Mouse (Mus musculus) macrophage (primary cell): ENCODE measurements around the gene Rnd1. TPM values are rescaled to one million over a fixed set of nuclear protein-coding genes. Genes with fewer than 3 reads are reported as not detected.

Experiments
- H3K27ac ChIP-seq: fragments of 350-480 bp; formaldehyde crosslinking; 2 replicates; pipeline ENCODE4 v1.9.0; 2021
- H3K36me3 ChIP-seq: fragments of 350-480 bp; formaldehyde crosslinking; 2 replicates; pipeline ENCODE4 v1.9.0; 2021; ENCODE audit errors: inconsistent target
- H3K4me3 ChIP-seq: fragments of 350-480 bp; formaldehyde crosslinking; 2 replicates; pipeline ENCODE4 v1.9.0; 2021; ENCODE audit errors: inconsistent target
- H3K79me2 ChIP-seq: fragments of 350-480 bp; formaldehyde crosslinking; 2 replicates; pipeline ENCODE4 v1.9.0; 2021; ENCODE audit errors: inconsistent target
- WGBS: methylation state at CpG from one replicate; pipeline ENCODE4 v1.1.7; 2026; ENCODE audit warnings: inconsistent platforms; ENCODE audit not compliant: missing documents; 5-methylcytosine and 5-hydroxymethylcytosine counted together
- polyA plus RNA-seq: library from polyadenylated mRNA; stranded (reverse); fragments of 250-400 nt; gene quantifications from 3 replicates; pipeline ENCODE4 v1.2.4, GENCODE M21; 2018; ENCODE audit warnings: inconsistent platforms

The Rnd1 gene
- polyA plus RNA-seq, 1 experiment from 2014 or later = 0.27 TPM

DNA sequence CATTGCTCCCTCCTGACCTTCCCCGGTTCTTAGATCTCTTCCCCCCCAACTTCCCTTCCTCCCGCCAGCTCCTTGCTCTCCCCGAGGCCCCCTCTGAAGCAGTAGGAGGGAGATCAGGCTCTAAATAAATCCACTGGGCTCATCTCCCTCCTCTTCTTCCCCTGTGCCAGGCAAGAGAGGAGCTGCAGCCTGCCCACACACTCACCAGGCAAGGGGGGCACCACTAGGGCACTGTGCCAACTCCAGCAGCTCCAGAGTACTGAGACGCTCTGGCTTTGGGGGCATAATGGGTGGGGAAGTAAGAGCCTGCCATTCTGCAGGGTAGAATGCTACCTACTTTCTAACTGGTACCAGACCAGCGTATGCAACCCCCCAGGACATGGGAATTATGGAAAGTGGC is 40.7 kb downstream of the Rnd1 start:
- Histone ChIP-seq H3K79me2 (no peaks in the 10 kb centered on the region), H3K36me3 (no peaks in the 10 kb centered on the region), H3K27ac (no peak overlapping the region), H3K4me3 (no peak overlapping the region)
- WGBS = 47% methylated on average over 5 of the region's 5 CpGs

GRCm38 (mm10) chr15:98635291-98635841 is 41.9 kb downstream of the Rnd1 start:
- Histone ChIP-seq H3K4me3 (no peak overlapping the region), H3K36me3 (no peaks in the 10 kb centered on the region), H3K79me2 (no peaks in the 10 kb centered on the region), H3K27ac (no peak overlapping the region)
- WGBS = 15% methylated on average over 19 of the region's 21 CpGs

- WGBS = 2% methylated on average over 38 of the region's 65 CpGs
- Histone ChIP-seq H3K4me3 (peak overlapping the region; percentile 14; the same call in 1 of the 2 replicates), H3K79me2 (no peaks in the 10 kb centered on the region), H3K27ac (no peak overlapping the region), H3K36me3 (no peaks in the 10 kb centered on the region)
These were observed 42.6 kb downstream of the Rnd1 start for GRCm38 (mm10) chr15:98634541-98635081.

DNA sequence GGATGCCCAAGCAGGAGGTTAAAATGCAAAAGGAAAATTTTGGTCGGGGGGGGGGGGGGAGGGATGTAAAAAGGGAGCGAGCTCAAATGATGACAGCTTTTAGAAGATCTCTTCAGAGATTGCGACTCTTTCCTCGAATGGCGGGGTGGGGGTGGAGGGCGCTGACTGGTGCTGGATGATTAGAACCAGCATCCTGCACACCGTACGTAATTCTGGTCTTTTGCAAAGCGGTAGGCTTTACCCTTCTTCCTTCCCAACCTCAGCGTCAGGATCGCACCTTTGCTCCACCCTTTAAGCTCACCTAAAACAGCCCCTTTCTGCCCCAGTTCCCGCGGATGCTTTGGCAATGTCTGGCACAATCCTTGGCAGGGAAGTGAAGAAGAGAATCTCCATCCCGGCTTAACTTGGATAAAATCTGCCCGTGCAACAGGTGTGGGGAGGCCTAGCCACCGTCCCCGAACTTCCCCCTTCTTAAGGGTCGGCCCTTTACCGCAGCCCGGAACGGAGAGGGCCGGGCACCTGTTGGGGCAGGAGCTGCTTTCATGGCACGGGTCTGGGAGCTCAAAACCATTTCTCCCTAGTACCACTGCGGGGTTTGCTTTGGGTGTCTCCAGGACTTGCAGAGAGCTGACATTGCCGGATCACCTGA is 43.3 kb downstream of the Rnd1 start:
- Histone ChIP-seq H3K27ac (no peak overlapping the region), H3K79me2 (no peaks in the 10 kb centered on the region), H3K4me3 (peak overlapping the region; percentile 14; the same call in 1 of the 2 replicates), H3K36me3 (no peaks in the 10 kb centered on the region)
- 6% methylated on average over 25 of the region's 25 CpGs for WGBS

GRCm38 (mm10) chr15:98632921-98633320 is 44.3 kb downstream of the Rnd1 start:
- Histone ChIP-seq H3K4me3 (no peak overlapping the region), H3K36me3 (no peaks in the 10 kb centered on the region), H3K27ac (no peak overlapping the region), H3K79me2 (no peaks in the 10 kb centered on the region)
- 7% methylated on average over 4 of the region's 4 CpGs for WGBS

DNA sequence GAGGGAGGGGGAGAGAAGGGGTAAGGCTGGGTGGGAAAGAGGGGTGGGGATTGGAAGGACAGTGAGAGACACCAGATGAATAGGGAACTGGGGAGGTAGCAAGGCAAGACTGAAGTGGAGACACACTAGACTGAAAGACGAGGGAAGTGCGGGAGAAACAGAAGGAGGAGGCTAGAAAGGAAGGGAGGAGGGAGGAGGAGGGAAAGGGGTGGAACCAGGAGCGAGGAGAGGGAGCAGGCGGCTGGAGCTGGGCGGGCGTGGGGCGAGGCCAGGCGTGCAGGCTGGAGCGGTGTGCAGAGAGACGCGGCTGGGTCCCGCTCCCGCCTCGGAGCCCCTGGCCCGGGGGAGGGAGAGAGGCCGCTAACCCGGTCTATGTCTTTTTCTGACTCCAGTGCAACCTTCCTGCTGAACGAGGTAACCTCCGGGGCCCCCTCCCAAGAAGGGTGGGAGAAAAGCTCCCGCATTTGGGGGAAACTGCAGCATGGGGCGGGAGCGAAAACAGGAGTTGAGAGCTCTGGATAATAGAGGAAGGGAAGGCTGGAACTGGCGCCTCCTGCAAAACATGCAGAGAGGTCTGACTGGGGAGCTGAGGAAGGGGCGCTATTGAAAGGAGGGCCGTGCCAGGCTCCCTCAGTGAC is 45.0 kb downstream of the Rnd1 start:
- Histone ChIP-seq H3K36me3 (no peaks in the 10 kb centered on the region), H3K4me3 (no peak overlapping the region), H3K79me2 (no peaks in the 10 kb centered on the region), H3K27ac (no peak overlapping the region)
- WGBS = 2% methylated on average over 24 of the region's 25 CpGs

DNA sequence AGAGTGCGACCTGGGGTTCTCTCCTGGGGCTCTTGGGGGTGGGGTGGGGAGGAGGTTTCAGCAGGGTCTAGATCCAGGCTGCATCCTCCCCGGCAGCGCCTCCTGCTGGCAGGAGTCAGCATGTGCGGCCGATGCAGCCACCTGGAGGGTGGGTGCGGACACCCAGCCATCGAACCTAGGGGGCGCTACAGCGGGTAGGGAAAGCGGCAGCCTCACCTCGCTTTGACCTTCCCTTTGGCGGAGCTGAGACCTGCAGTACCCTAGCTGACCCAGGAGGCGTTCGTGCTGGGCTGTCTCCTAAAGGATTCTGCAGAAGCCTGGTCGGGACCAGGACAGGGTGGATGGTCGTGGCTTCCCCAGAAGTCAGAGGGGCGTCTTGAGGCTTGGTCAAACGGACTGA is 45.8 kb downstream of the Rnd1 start:
- Histone ChIP-seq H3K36me3 (no peaks in the 10 kb centered on the region), H3K4me3 (no peak overlapping the region), H3K79me2 (no peaks in the 10 kb centered on the region), H3K27ac (no peak overlapping the region)
- WGBS = 2% methylated on average over 18 of the region's 18 CpGs

GRCm38 (mm10) chr15:98630540-98630939 is 46.7 kb downstream of the Rnd1 start, which contains the start of gene Cacnb3:
TSS of gene Cacnb3 (plus strand) at chr15:98630840.
- 24% methylated on average over 4 of the region's 4 CpGs for WGBS
- Histone ChIP-seq H3K36me3 (no peaks in the 10 kb centered on the region), H3K4me3 (no peak within 1 kb of the TSS)

GRCm38 (mm10) chr15:98629464-98629863 is 47.8 kb downstream of the Rnd1 start:
- no peak overlapping the region for H3K4me3 ChIP-seq

More at GRCm38 (mm10) chr15:98630540-98630939, 46.7 kb downstream of the Rnd1 start, which contains the start of gene Cacnb3:
- Histone ChIP-seq H3K27ac (no peak within 1 kb of the TSS), H3K79me2 (no peaks in the 10 kb centered on the region)

GRCm38 (mm10) chr15:98628589-98629254 is 48.5 kb downstream of the Rnd1 start:
- Histone ChIP-seq H3K36me3 (no peaks in the 10 kb centered on the region), H3K79me2 (no peaks in the 10 kb centered on the region), H3K4me3 (no peak overlapping the region), H3K27ac (no peak overlapping the region)
- 18% methylated on average over 20 of the region's 20 CpGs for WGBS

More at GRCm38 (mm10) chr15:98629464-98629863, 47.8 kb downstream of the Rnd1 start:
- H3K79me2 ChIP-seq = no peaks in the 10 kb centered on the region
- no peak overlapping the region for H3K27ac ChIP-seq
- 71% methylated on average over 6 of the region's 6 CpGs for WGBS
- H3K36me3 ChIP-seq = no peaks in the 10 kb centered on the region

DNA sequence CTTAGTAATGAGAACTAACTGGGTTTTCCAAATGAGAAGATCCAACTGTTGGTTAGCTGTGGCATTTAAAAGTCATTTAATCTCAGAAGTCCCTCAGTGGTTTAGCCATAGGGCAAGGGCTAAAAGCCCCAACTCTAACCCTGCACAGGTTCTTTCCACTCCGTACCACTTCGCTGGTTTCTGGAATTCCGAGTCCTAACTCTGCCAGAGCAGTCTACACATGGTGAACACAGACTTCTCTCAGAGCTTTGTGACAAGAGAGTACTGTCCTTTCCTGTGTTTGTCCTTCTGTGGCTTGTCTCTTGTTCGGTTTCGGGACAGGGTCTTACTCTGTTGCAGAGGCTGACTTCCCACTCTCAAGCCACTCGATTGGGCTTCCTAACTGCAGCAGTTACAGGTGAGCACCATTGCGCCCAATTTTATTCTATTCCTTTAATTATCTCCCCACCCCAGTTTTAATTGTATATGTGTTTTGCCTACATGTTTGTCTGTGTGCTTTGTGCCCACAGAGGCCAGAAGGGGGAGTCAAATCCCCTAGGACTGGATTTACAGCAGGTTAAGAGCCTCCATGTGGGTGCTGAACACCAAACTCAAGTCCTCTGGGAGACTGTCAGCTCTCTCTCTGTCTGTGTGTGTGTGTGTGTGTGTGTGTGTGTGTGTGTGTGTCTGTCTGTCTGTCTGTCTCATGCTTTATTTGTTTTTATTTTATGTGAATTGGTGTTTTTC is 50.6 kb downstream of the Rnd1 start:
- Histone ChIP-seq H3K79me2 (no peaks in the 10 kb centered on the region), H3K36me3 (no peaks in the 10 kb centered on the region), H3K4me3 (no peak overlapping the region), H3K27ac (no peak overlapping the region)
- WGBS = 80% methylated on average over 6 of the region's 7 CpGs

- no peak overlapping the region for H3K27ac ChIP-seq
- no peaks in the 10 kb centered on the region for H3K36me3 ChIP-seq
- H3K4me3 ChIP-seq = no peak overlapping the region
- 38% methylated on average over 8 of the region's 8 CpGs for WGBS
- no peaks in the 10 kb centered on the region for H3K79me2 ChIP-seq
These were observed 51.2 kb downstream of the Rnd1 start for GRCm38 (mm10) chr15:98626078-98626477.

DNA sequence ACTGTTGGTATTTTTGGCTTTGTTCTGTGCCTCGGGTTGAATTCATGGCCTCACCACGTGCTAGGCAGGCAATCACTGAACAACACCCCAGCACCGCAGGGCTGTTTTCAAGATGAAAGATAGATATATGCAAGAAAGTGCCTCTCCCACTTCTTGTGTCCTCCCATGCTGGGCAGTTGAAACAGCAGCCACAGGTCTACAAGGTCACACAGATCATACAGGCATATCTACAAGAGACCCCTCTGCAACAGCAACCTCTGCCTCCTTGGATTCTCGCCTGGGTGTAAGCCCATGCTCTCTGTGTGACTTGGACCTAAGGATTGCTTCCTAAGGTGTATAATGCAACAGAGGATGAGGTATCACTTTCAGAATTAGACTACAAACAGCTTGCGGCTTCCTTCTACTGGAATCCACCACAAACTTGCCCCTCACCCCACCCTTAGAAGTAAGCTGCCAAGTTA is 53.9 kb downstream of the Rnd1 start:
- H3K4me3 ChIP-seq = no peak overlapping the region
- H3K27ac ChIP-seq = no peak overlapping the region
- no peaks in the 10 kb centered on the region for H3K36me3 ChIP-seq
- WGBS = 53% methylated on average over 5 of the region's 5 CpGs
- H3K79me2 ChIP-seq = no peaks in the 10 kb centered on the region

DNA sequence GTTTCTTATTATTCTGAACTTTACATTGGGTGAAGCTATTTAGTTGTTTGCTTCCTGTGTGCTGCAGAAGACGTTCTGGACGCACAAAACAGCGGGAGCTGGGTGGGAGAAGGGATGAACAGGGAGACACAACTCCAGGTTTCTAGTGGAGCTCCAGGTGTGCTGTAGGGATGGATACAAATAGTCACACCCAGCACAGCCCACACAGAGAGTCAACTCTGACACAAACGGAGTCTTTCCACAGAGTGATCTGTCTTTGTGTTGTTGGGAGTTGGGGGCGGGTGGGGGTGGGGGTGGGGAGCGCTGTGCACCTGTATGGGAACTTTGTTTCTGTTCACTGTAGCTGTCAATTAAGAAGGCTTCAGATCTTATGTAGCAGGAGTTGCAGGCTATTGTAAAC is 54.5 kb downstream of the Rnd1 start:
- Histone ChIP-seq H3K27ac (no peak overlapping the region), H3K36me3 (no peaks in the 10 kb centered on the region), H3K4me3 (no peak overlapping the region), H3K79me2 (no peaks in the 10 kb centered on the region)
- 56% methylated on average over 6 of the region's 6 CpGs for WGBS
